Mouse (Mus musculus) heart, adult 18-20 months (tissue): ENCODE measurements around the gene Fam198b. TPM values are rescaled to one million over a fixed set of nuclear protein-coding genes. Genes with fewer than 3 reads are reported as not detected.

Source experiments
- DNase-seq, 2 experiments: peaks; one replicate each; pipeline ENCODE4 v3.0.0; 2021 to 2022; ENCODE audit warnings: mixed read lengths in 1 of 2
- total RNA-seq, 2 experiments: library from RNA; stranded (reverse); gene quantifications; 2 replicates each; pipeline ENCODE4 v1.2.3; 2021

The Fam198b gene
- total RNA-seq, 2 experiments from 2014 or later: 8.6 to 11.9 TPM

DNA sequence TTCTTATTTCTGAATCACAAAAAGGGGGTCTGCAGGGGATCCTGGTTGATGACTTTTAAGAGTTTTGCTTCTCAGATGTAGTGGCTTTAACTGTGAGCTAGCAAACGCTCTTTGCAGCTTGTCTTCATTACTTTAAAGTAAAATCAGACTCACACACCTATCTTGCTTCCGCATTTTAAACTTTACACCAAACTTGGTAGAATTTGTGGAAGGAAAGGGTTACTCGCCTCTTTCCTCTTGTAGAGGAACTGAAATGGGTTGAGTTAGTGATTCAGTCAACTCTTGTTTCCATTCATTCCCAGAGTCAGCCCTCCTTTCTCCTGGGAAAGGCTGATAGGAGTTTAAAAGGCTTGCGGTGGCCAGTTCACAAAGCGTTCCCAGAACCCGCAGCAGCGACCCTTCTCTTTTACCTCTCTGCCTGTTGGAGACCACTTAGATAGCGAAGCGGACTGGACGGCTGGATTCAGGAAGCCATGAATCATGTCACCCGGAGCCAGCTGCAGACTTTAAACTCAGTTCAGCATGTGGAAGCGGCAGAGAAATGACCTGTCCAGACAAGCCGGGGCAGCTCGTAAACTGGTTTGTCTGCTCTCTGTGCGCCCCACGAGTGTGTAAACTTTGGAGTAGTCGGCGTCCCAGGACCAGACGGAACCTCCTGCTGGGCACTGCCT lies 1.5 kb downstream of the Fam198b start:
- peak; percentile 49 to 74 for DNase-seq

DNA sequence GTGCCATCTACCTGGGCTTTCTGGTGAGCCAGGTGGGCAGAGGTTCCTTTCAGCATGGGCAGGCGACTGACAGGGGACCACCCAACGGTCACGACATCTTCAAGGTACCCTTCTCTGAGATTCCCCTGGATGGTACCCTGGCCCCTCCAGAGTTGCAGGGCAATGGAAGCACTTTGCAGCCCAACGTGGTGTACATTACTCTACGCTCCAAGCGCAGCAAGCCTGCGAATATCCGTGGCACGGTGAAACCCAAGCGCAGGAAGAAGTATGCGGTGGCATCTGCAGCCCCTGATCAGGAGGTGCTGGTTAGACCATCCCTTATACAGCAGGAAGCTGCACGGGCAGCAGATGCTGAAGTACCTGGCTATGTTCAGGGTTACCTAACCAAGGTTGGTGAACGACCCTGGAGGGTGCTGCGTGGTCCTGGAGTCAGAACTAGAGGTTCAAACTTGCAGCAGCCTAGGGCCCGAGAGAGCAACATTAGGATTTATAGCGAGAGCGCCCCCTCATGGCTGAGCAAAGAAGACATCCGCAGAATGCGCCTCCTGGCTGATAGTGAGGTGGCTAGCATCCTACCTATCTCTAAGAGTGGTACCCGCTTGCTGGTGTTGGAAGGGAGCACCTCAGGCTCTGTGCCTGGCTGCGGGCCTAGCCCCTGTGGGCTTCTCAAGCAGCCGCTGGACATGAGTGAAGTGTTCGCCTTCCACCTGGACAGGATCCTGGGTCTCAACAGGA lies 2.2 kb downstream of the Fam198b start:
- peak; percentile 75 to 85 for DNase-seq

- no peak for DNase-seq
Observed at GRCm38 (mm10) chr3:79887161-79887855, 3.0 kb downstream of the Fam198b start.

- DNase-seq: no peak
Observed at GRCm38 (mm10) chr3:79887966-79888365, 3.6 kb downstream of the Fam198b start.

- DNase-seq: peak; percentile 37 to 52
Observed at GRCm38 (mm10) chr3:79897534-79898370, 13.4 kb downstream of the Fam198b start.

GRCm38 (mm10) chr3:79898514-79898913 lies 14.2 kb downstream of the Fam198b start:
- DNase-seq: no peak

- peak in 1 of 2 experiments; percentile 13 for DNase-seq
Observed at GRCm38 (mm10) chr3:79899906-79900305, 15.6 kb downstream of the Fam198b start.

GRCm38 (mm10) chr3:79900502-79900901 lies 16.2 kb downstream of the Fam198b start:
- DNase-seq: no peak

DNA sequence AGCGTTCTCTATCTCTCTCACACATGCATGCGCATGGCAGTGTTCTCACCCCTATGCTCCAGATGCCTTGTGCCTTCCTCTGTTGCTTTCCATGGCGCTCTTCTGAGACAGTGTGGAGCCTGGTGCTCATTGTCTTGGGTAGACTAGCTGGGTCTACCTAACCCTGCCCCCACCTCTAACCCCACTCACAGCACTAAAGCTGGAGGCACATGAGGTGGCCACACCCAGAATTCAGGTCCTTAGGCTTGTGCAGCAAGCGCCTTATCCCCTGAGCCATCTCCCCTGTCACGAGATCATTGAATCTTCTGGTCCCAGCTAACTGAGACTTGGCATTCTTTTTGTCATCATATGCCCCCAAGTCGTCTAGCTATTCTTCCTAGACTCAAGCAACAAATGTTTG lies 17.0 kb downstream of the Fam198b start:
- no peak for DNase-seq

DNA sequence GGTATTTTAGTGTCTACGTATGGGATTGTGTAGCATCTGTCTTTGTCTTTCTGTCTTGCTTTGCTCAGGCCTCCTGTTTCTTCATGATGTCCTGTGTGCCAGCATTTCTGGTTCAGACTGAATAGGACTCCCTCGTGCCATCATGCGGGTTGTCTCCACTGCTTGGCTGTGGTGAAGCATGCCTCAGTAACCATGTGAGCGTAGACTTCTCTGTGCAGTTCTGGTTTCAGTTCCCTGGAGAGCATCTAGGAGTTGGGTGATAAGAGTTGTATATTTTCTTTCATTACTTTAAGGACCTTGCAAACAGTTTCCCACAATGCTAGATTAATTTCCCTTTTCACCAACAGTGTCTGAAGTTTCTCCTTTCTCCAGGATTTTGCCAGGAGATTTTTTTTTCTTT lies 17.4 kb downstream of the Fam198b start:
- DNase-seq: no peak

- peak; percentile 51 to 58 for DNase-seq
Observed at GRCm38 (mm10) chr3:79903803-79904202, 19.5 kb downstream of the Fam198b start.

DNA sequence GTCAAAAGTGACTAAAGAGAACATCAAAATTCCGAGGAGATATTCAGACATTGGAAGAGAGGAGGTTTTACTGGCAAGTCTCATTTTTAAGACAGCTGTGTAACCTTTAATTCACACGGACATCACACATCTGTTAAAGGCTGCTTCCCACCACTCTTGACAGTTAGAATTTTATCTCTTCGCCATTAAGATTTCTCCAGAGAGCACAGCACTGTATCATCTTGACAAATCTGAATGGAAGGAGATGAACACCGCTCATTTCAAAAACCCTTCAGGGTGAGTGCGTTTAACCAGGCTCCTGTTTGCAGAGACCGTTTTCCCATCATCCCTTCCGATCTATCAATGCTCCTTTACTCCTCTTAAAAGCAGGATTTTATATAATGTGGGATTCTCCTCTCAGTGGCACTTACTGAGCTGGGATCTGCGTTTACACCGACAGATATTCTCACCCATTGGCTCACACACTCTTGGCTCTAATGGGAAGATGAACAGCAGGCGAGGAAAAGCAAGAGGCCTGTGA lies 20.0 kb downstream of the Fam198b start:
- no peak for DNase-seq

DNA sequence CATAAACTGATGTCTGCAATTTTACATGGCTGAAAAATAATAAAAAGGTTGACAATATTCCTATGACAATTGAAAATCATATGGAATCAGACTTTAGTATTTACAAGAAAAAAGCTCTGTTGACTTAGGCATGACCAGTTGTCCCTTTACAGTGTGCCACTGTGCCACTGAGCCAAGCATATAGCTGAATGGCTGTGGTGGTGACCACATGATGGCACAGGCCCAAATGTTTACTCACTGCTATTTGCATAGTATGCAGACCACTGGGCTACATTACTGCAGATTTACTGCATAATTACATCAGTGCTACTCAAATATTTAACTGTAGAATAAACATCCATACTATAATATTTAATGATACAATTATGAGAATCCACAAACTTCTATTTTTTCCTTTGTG lies 21.1 kb downstream of the Fam198b start:
- no peak for DNase-seq

- DNase-seq: no peak
Observed at GRCm38 (mm10) chr3:79906250-79907045, 22.1 kb downstream of the Fam198b start.

- peak; percentile 40 to 50 for DNase-seq
Observed at GRCm38 (mm10) chr3:79907223-79907622, 22.9 kb downstream of the Fam198b start.

GRCm38 (mm10) chr3:79910375-79911141 lies 26.2 kb downstream of the Fam198b start:
- no peak for DNase-seq

- DNase-seq: no peak
Observed at GRCm38 (mm10) chr3:79911166-79911565, 26.8 kb downstream of the Fam198b start.

GRCm38 (mm10) chr3:79914012-79914411 lies 29.7 kb downstream of the Fam198b start:
- no peak for DNase-seq

DNA sequence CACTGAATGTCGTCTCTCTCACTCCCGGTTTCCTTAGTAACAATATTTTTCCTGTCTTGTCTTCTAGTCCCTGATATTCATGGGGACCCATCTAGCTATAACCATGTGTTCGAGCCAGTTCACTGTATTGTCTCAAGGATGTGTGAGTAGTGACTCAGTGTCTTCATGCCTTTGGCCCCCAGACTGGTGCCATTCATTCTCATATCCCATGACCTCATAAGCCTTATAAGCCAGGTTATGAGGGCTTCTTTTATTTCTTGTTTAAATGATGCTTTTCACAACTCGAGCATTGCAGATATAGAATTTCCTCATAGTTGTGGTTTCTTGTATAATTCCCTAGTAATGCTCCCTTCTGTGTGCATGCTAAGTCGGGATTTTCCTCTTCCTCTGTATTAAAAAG lies 31.9 kb downstream of the Fam198b start:
- no peak for DNase-seq

- no peak for DNase-seq
Observed at GRCm38 (mm10) chr3:79918761-79919160, 34.4 kb downstream of the Fam198b start.
